ENCODE assay signal across 8 mouse cellular contexts in the genomic region with DNA sequence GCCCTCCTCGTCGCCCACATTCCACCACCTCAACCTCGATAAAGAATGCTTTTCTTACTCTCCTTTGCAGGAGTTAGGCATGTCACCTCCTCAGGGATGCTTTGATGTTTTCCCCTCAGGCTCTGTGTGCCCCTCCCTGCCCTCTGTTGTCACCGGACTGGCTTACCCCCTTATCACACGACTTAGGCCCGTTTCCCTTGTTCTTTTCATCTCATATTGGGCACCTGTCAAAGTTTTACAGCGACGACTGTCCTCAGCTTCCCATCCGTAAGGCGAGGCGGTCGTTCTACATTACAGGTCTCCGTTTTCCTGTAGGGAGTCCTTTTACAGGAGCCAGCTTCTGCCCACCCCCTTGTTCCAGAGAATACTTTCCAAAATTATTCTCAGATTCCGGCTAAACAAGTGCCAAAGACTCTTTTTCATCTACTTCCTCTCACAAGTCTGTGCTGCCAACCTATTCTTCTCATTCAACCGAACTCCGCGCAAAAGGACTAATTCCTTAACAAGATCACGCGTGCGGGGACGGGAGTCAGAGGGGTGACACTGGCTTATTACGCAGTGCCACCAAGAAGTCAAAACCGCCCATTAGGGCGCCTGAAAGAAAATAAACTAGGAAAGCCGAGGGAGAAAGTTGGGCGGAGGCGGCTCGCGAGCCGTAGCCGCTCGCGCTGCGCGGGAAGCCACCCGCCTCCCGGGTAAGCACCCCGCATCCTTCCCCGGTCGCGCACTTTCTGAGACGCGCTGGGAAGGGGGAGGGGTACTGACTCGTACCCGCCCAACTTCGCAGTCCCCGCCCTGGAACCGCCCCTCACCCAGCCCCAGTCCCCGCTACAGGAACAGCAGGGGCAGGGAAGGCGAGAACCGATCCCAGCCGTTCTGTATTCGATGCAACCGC. TPM values are rescaled to one million over a fixed set of nuclear protein-coding genes. Genes with fewer than 3 reads are reported as not detected.
A peak's percentile ranks its signal among the peaks of the same experiment; 100 is the strongest.
DNase-seq lines count a peak whose midpoint lies in the region; ATAC-seq lines count a peak whose summit lies in the region.

No protein-coding gene starts in this region.

- H3K9me3 ChIP-seq in heart, embryonic 11.5 days (replicated peaks; ENCODE audit: control insufficient read depth, low read length) = no peaks in the 10 kb centered on the region
- H3K9me3 ChIP-seq in hindbrain, embryonic 16.5 days (ENCODE audit: control insufficient read depth, low read length) = no peaks in the 10 kb centered on the region

- no peaks in the 10 kb centered on the region for H3K36me3 ChIP-seq in heart, embryonic 11.5 days (ENCODE audit: control insufficient read depth, insufficient read depth, low read length)
- no peaks in the 10 kb centered on the region for H3K36me3 ChIP-seq in hindbrain, embryonic 16.5 days (ENCODE audit: control insufficient read depth, insufficient read depth, low read length)

- peak overlapping the region; percentile 96 for H3K27ac ChIP-seq in heart, embryonic 11.5 days (ENCODE audit: low read depth, low read length)
- peak overlapping the region; percentile 93 for H3K27ac ChIP-seq in hindbrain, embryonic 16.5 days (ENCODE audit: low read depth, low read length)

- intact Hi-C loops in heart, postnatal 10 days (cut with DNase I) = loop anchor here (2.0 to 5.0 kb wide), 2 partner anchors 32 to 194 kb away; a partner anchor contains a TSS

- ATAC-seq in heart, embryonic 11.5 days (replicated peaks; ENCODE audit: insufficient number of reproducible peaks, low FRiP score, low TSS enrichment) = peak; percentile 90
- peak; percentile 73 for ATAC-seq in CD4-positive, CD25-positive, alpha-beta regulatory T cell, adult 4 months
- peak; percentile 88 for ATAC-seq in hindbrain, embryonic 16.5 days
- ATAC-seq in megakaryocyte, adult 5-6 weeks (ENCODE audit: poor library complexity, severe bottlenecking) = peak; percentile 62

- peak overlapping the region; percentile 70 for H3K4me3 ChIP-seq in heart, embryonic 11.5 days (ENCODE audit: low read depth, low read length)
- H3K4me3 ChIP-seq in hindbrain, embryonic 16.5 days (ENCODE audit: low read length) = peak overlapping the region; percentile 80

- DNase-seq in heart, postnatal 10 days = no peak
- peak; percentile 92 for DNase-seq in embryo, embryonic 11 days
- DNase-seq in testis, postnatal 14 days (ENCODE audit: low spot score) = peak; percentile 16
- DNase-seq in urinary bladder, postnatal 36 days (ENCODE audit: low spot score in 2 of 2) = no peak

- H3K4me2 ChIP-seq in heart, embryonic 11.5 days = peak overlapping the region; percentile 90
- H3K4me2 ChIP-seq in hindbrain, embryonic 16.5 days (ENCODE audit: low read length) = peak overlapping the region; percentile 93

- H3K4me1 ChIP-seq in heart, embryonic 11.5 days (ENCODE audit: control insufficient read depth, insufficient read depth, low read length) = peaks cover 24% of the 10 kb centered on the region
- peaks cover 20% of the 10 kb centered on the region for H3K4me1 ChIP-seq in hindbrain, embryonic 16.5 days (ENCODE audit: control insufficient read depth, insufficient read depth, low read depth, low read length)

- peak overlapping the region; percentile 88 for H3K9ac ChIP-seq in heart, embryonic 11.5 days (ENCODE audit: low read depth, low read length)
- H3K9ac ChIP-seq in hindbrain, embryonic 16.5 days (ENCODE audit: low read depth, low read length) = peak overlapping the region; percentile 83

- whole genome bisulfite sequencing in heart, embryonic 11.5 days (ENCODE audit: insufficient replicate concordance) = 1% methylated on average over 54 of the region's 54 CpGs
- WGBS in hindbrain, embryonic 16.5 days = 1% methylated on average over 54 of the region's 54 CpGs

- H3K27me3 ChIP-seq in heart, embryonic 11.5 days (ENCODE audit: control insufficient read depth, insufficient read depth, low read length) = peaks cover 24% of the 10 kb centered on the region
- H3K27me3 ChIP-seq in hindbrain, embryonic 16.5 days (replicated peaks; ENCODE audit: control insufficient read depth, insufficient read depth, low read length) = peaks cover 21% of the 10 kb centered on the region

RNA-seq across cellular contexts. Expression of a gene that starts 0.7 kb away (rescaled TPM):
- 19.5 and 20.6 TPM in 2 replicates for polyA plus RNA-seq in heart, embryonic 11.5 days (2014; fragmentation: Nextera tagmentation; extraction: Ambion mirVana)
- 10 to 100 TPM in 1 of 2 experiments, 1 to 10 TPM in 1; 9.9 to 11.7 TPM for total RNA-seq in heart, postnatal 10 days (2021)
- polyA plus RNA-seq in CD4-positive, CD25-positive, alpha-beta regulatory T cell, adult 4 months (2017; shearing (Covaris generic)) = 1 to 10 TPM; 3.8 to 6.2 TPM
- 9.5 and 10.2 TPM in 2 replicates for polyA plus RNA-seq in hindbrain, embryonic 16.5 days (2015; fragmentation: Nextera tagmentation; extraction: Ambion mirVana)
- 1.3 and 2.2 TPM in 2 replicates for total RNA-seq in megakaryocyte, adult 5-6 weeks (2015)
- 4.8 and 6.7 TPM in 2 replicates for total RNA-seq in megakaryocyte, adult 5-6 weeks (2017)

RNA-seq across cellular contexts. Expression of a gene that starts 14.1 kb away (rescaled TPM):
- polyA plus RNA-seq in heart, embryonic 11.5 days (2014; fragmentation: Nextera tagmentation; extraction: Ambion mirVana) = 2.8 and 3.7 TPM in 2 replicates
- total RNA-seq in heart, postnatal 10 days (2021) = 1 to 10 TPM in 1 of 2 experiments, under 1 TPM in 1; 0.79 to 1.0 TPM
- polyA plus RNA-seq in CD4-positive, CD25-positive, alpha-beta regulatory T cell, adult 4 months (2017; shearing (Covaris generic)) = not detected
- polyA plus RNA-seq in hindbrain, embryonic 16.5 days (2015; fragmentation: Nextera tagmentation; extraction: Ambion mirVana) = 1.3 and 2.1 TPM in 2 replicates
- 0.58 TPM in 1 of 2 replicates, not detected in the other for total RNA-seq in megakaryocyte, adult 5-6 weeks (2015)
- total RNA-seq in megakaryocyte, adult 5-6 weeks (2017) = 0.18 TPM in 1 of 2 replicates, not detected in the other

RNA-seq across cellular contexts. Expression of a gene that starts 33.2 kb away (rescaled TPM):
- 10.2 and 10.5 TPM in 2 replicates for polyA plus RNA-seq in heart, embryonic 11.5 days (2014; fragmentation: Nextera tagmentation; extraction: Ambion mirVana)
- total RNA-seq in heart, postnatal 10 days (2021) = 1 to 10 TPM; 5.8 to 6.7 TPM
- 10 to 100 TPM; 21.2 to 22.4 TPM for polyA plus RNA-seq in CD4-positive, CD25-positive, alpha-beta regulatory T cell, adult 4 months (2017; shearing (Covaris generic))
- 3.2 and 3.5 TPM in 2 replicates for polyA plus RNA-seq in hindbrain, embryonic 16.5 days (2015; fragmentation: Nextera tagmentation; extraction: Ambion mirVana)
- total RNA-seq in megakaryocyte, adult 5-6 weeks (2015) = 8.9 and 11.7 TPM in 2 replicates
- total RNA-seq in megakaryocyte, adult 5-6 weeks (2017) = 9.1 and 10.1 TPM in 2 replicates

RNA-seq across cellular contexts. Expression of a gene that starts 33.8 kb away (rescaled TPM):
- 15.3 and 16.3 TPM in 2 replicates for polyA plus RNA-seq in heart, embryonic 11.5 days (2014; fragmentation: Nextera tagmentation; extraction: Ambion mirVana)
- total RNA-seq in heart, postnatal 10 days (2021) = 10 to 100 TPM in 1 of 2 experiments, 1 to 10 TPM in 1; 8.5 to 12.2 TPM
- polyA plus RNA-seq in CD4-positive, CD25-positive, alpha-beta regulatory T cell, adult 4 months (2017; shearing (Covaris generic)) = 10 to 100 TPM; 12.7 to 13.8 TPM
- 12.6 and 13.3 TPM in 2 replicates for polyA plus RNA-seq in hindbrain, embryonic 16.5 days (2015; fragmentation: Nextera tagmentation; extraction: Ambion mirVana)
- 11.9 and 13.5 TPM in 2 replicates for total RNA-seq in megakaryocyte, adult 5-6 weeks (2015)
- 7.2 and 9.2 TPM in 2 replicates for total RNA-seq in megakaryocyte, adult 5-6 weeks (2017)

Comparison
In these comparisons a context has a peak if more than half of its experiments do, and no peak if none do; other contexts are left out.
1. DNase-seq: peak in embryo, embryonic 11 days (single experiment) and testis, postnatal 14 days (single experiment); none in heart, postnatal 10 days (0 of 2) and urinary bladder, postnatal 36 days (0 of 2).
2. Peak in every context shown above with its lines, with median percentiles within 50 percentile points of each other: ATAC-seq.